Mouse (Mus musculus) neural tube, embryonic 14.5 days (tissue): ENCODE measurements around the gene Nmnat3. TPM values are rescaled to one million over a fixed set of nuclear protein-coding genes. Genes with fewer than 3 reads are reported as not detected.

Experiments
- ATAC-seq: fragments of 200-750 bp; cut with Nextera tagmentation; 2 replicates; pipeline ENCODE4 v1.8.0; 2017; ENCODE audit warnings: low read depth, mild to moderate bottlenecking, moderate TSS enrichment, moderate library complexity
- H3K27ac ChIP-seq: fragments of 300-500 bp; sonication (generic); 2 replicates; pipeline ENCODE4 v1.5.1; 2014; ENCODE audit warnings: low read depth, mild to moderate bottlenecking, control low read depth, low read length, moderate library complexity, mixed read lengths
- H3K27me3 ChIP-seq: fragments of 300-500 bp; sonication (generic); 2 replicates; pipeline ENCODE4 v1.6.1; 2014; ENCODE audit warnings: low read length; ENCODE audit not compliant: control insufficient read depth, insufficient read depth
- H3K36me3 ChIP-seq: fragments of 300-500 bp; sonication (generic); 2 replicates; pipeline ENCODE4 v1.6.1; 2014; ENCODE audit warnings: low read length, mixed read lengths; ENCODE audit not compliant: control insufficient read depth, insufficient read depth
- H3K4me1 ChIP-seq: fragments of 300-500 bp; sonication (generic); 2 replicates; pipeline ENCODE4 v1.6.1; 2014; ENCODE audit warnings: low read length; ENCODE audit not compliant: control insufficient read depth, insufficient read depth
- H3K4me2 ChIP-seq: fragments of 300-500 bp; sonication (generic); 2 replicates; pipeline ENCODE4 v1.6.1; 2014; ENCODE audit warnings: mild to moderate bottlenecking, low read depth, low read length, control low read depth
- H3K4me3 ChIP-seq: fragments of 300-500 bp; sonication (generic); 2 replicates; pipeline ENCODE4 v1.5.1; 2014; ENCODE audit warnings: low read depth, low read length, control low read depth, mixed read lengths
- H3K9ac ChIP-seq: fragments of 300-500 bp; sonication (generic); replicated peaks from 2 replicates; pipeline ENCODE4 v1.6.1; 2014; ENCODE audit warnings: low read depth, mild to moderate bottlenecking, control low read depth, low read length, mixed read lengths
- H3K9me3 ChIP-seq: fragments of 300-500 bp; sonication (generic); 2 replicates; pipeline ENCODE4 v1.6.1; 2016; ENCODE audit warnings: low read length; ENCODE audit not compliant: control insufficient read depth
- WGBS: fragments of 180-500 bp; shearing (Covaris S2); extraction: QIAGEN DNeasy Blood & Tissue Kit; methylation state at CpG from one replicate; pipeline ENCODE4 v1.1.7; 2014; 5-methylcytosine and 5-hydroxymethylcytosine counted together
- polyA plus RNA-seq: library from polyadenylated mRNA; unstranded; fragments of >200 nt; fragmentation: Nextera tagmentation; extraction: Ambion mirVana; gene quantifications from 2 replicates; pipeline ENCODE4 v1.2.1, GENCODE M21; 2014

Gene Nmnat3
- polyA plus RNA-seq, 1 experiment from 2014 or later, result 1.6 TPM

DNA sequence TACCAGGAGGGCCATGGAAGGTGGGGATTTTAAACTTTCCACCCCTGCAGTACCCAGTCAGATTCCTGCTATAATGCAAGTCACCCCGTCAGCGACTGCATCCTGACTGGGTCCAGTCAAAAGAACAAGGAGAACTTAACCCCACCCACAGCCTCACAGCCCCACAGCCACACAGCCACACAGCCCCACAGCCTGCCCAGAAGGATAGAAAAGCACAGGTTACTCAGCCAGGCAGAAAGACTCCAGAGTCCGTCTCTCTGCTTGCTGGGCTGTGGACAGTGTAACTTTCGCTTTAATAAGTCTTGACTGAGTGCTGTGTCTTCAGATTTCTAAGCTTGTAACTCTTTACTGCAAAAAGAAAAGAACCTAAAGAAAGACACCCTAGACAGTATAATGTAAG, 53.2 kb downstream of the Nmnat3 start:
- 79% methylated on average over 4 of the region's 4 CpGs for WGBS
- Histone ChIP-seq H3K9me3 (no peaks in the 10 kb centered on the region), H3K36me3 (no peaks in the 10 kb centered on the region), H3K4me3 (no peak overlapping the region), H3K4me1 (no peaks in the 10 kb centered on the region), H3K4me2 (no peak overlapping the region), H3K27me3 (no peaks in the 10 kb centered on the region), H3K9ac (no peak overlapping the region), H3K27ac (no peak overlapping the region)
- ATAC-seq, result no peak

DNA sequence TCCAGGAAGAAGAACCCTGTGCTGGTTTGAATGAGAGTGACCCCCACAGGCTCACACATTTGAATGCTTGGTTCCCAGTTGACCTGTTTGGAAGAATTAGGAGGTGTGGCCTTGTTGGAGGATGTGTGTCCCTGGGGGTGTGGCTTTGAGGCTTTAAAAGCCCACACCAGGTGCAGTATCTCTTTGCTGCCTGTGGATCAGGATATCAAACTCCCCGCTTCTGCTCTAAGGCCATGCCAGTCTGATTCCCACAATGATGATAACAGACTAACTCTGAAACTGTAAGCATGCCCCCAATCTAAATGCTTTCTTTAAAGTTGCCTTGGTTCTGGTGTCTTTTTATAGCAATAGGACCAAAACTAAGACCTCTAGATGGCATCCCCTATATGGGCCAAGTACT, 58.6 kb downstream of the Nmnat3 start:
- Histone ChIP-seq H3K9ac (no peak overlapping the region), H3K27me3 (no peaks in the 10 kb centered on the region), H3K4me3 (no peak overlapping the region), H3K4me2 (no peak overlapping the region), H3K36me3 (no peaks in the 10 kb centered on the region), H3K4me1 (0 out of 2 replicates have a peak, but pooled peaks cover 3% of the 10 kb centered on the region), H3K27ac (no peak overlapping the region), H3K9me3 (no peaks in the 10 kb centered on the region)
- WGBS, result 94% methylated on average over 1 of the region's 1 CpGs
- no peak for ATAC-seq

- H3K9me3 ChIP-seq, result no peaks in the 10 kb centered on the region
- no peak for ATAC-seq
- no peak overlapping the region for H3K9ac ChIP-seq
- H3K4me2 ChIP-seq, result no peak overlapping the region
- no peak overlapping the region for H3K27ac ChIP-seq
- no peaks in the 10 kb centered on the region for H3K27me3 ChIP-seq
- 0 out of 2 replicates have a peak, but pooled peaks cover 3% of the 10 kb centered on the region for H3K4me1 ChIP-seq
- H3K36me3 ChIP-seq, result no peaks in the 10 kb centered on the region
- H3K4me3 ChIP-seq, result no peak overlapping the region
- WGBS, result 89% methylated on average over 4 of the region's 4 CpGs
These were observed 59.0 kb downstream of the Nmnat3 start for GRCm38 (mm10) chr9:98346240-98346639.

DNA sequence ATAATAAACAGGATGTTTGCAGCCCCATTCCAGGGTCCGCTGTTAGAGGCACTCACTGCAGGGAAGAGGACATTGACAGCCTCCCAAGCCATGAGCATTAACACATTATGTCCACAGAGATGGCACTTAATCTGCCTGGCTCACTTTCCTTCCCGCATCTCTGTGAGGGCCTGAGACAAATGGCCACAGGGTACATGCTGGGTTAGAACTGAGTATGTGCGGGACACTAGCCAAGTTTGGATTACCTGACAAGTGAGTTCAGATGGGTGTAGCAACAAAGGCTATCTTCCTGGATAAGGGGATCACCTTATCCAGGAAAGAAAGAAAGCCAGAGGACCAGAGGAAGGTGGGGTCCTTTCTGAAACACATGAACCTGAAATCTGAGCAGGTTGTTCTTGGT, 59.8 kb downstream of the Nmnat3 start:
- 87% methylated on average over 3 of the region's 3 CpGs for WGBS
- no peaks in the 10 kb centered on the region for H3K9me3 ChIP-seq
- H3K4me1 ChIP-seq, result 0 out of 2 replicates have a peak, but pooled peaks cover 3% of the 10 kb centered on the region
- ATAC-seq, result no peak
- H3K9ac ChIP-seq, result no peak overlapping the region
- H3K36me3 ChIP-seq, result no peaks in the 10 kb centered on the region
- no peak overlapping the region for H3K27ac ChIP-seq
- no peaks in the 10 kb centered on the region for H3K27me3 ChIP-seq
- H3K4me2 ChIP-seq, result no peak overlapping the region
- no peak overlapping the region for H3K4me3 ChIP-seq

- 11% methylated on average over 4 of the region's 4 CpGs for WGBS
- H3K4me1 ChIP-seq, result 0 out of 2 replicates have a peak, but pooled peaks cover 3% of the 10 kb centered on the region
- no peak overlapping the region for H3K4me2 ChIP-seq
- no peaks in the 10 kb centered on the region for H3K9me3 ChIP-seq
- H3K4me3 ChIP-seq, result no peak overlapping the region
- no peaks in the 10 kb centered on the region for H3K27me3 ChIP-seq
- no peak overlapping the region for H3K9ac ChIP-seq
- no peak overlapping the region for H3K27ac ChIP-seq
- H3K36me3 ChIP-seq, result no peaks in the 10 kb centered on the region
- ATAC-seq, result peak; percentile 41; the same call in 1 of the 2 replicates
These were observed 63.3 kb downstream of the Nmnat3 start for GRCm38 (mm10) chr9:98350318-98351144.

- ATAC-seq, result no peak
- WGBS, result 91% methylated on average over 6 of the region's 6 CpGs
These were observed 65.1 kb downstream of the Nmnat3 start for GRCm38 (mm10) chr9:98352332-98352731.

GRCm38 (mm10) chr9:98354919-98355318, 67.7 kb downstream of the Nmnat3 start:
- ATAC-seq, result no peak
- H3K27me3 ChIP-seq, result no peaks in the 10 kb centered on the region
- H3K4me3 ChIP-seq, result no peak overlapping the region
- H3K4me1 ChIP-seq, result 0 out of 2 replicates have a peak, but pooled peaks cover under 1% of the 10 kb centered on the region
- no peak overlapping the region for H3K27ac ChIP-seq
- no peak overlapping the region for H3K9ac ChIP-seq
- 94% methylated on average over 3 of the region's 3 CpGs for WGBS
- H3K4me2 ChIP-seq, result no peak overlapping the region
- no peaks in the 10 kb centered on the region for H3K36me3 ChIP-seq
- H3K9me3 ChIP-seq, result no peaks in the 10 kb centered on the region

More at GRCm38 (mm10) chr9:98352332-98352731, 65.1 kb downstream of the Nmnat3 start:
- H3K27me3 ChIP-seq, result no peaks in the 10 kb centered on the region
- no peak overlapping the region for H3K4me2 ChIP-seq
- no peaks in the 10 kb centered on the region for H3K36me3 ChIP-seq
- no peak overlapping the region for H3K9ac ChIP-seq
- H3K27ac ChIP-seq, result no peak overlapping the region
- H3K9me3 ChIP-seq, result no peaks in the 10 kb centered on the region
- H3K4me3 ChIP-seq, result no peak overlapping the region
- 0 out of 2 replicates have a peak, but pooled peaks cover 3% of the 10 kb centered on the region for H3K4me1 ChIP-seq

GRCm38 (mm10) chr9:98361047-98361446, 73.8 kb downstream of the Nmnat3 start:
- Histone ChIP-seq H3K27me3 (no peaks in the 10 kb centered on the region), H3K36me3 (no peaks in the 10 kb centered on the region), H3K9me3 (no peaks in the 10 kb centered on the region), H3K27ac (no peak overlapping the region), H3K4me1 (no peaks in the 10 kb centered on the region), H3K4me3 (no peak overlapping the region), H3K9ac (no peak overlapping the region), H3K4me2 (no peak overlapping the region)
- 82% methylated on average over 3 of the region's 3 CpGs for WGBS
- ATAC-seq, result no peak

GRCm38 (mm10) chr9:98366075-98366474, 78.8 kb downstream of the Nmnat3 start:
- ATAC-seq, result no peak
- H3K4me2 ChIP-seq, result no peak overlapping the region
- WGBS, result 22% methylated on average over 8 of the region's 8 CpGs
- no peak overlapping the region for H3K9ac ChIP-seq
- H3K4me1 ChIP-seq, result no peaks in the 10 kb centered on the region
- no peak overlapping the region for H3K27ac ChIP-seq
- H3K27me3 ChIP-seq, result no peaks in the 10 kb centered on the region
- H3K4me3 ChIP-seq, result no peak overlapping the region
- H3K9me3 ChIP-seq, result no peaks in the 10 kb centered on the region
- H3K36me3 ChIP-seq, result no peaks in the 10 kb centered on the region
